Mouse (Mus musculus): Measurements from ENCODE around the gene Sik3.

The Sik3 gene

DNA sequence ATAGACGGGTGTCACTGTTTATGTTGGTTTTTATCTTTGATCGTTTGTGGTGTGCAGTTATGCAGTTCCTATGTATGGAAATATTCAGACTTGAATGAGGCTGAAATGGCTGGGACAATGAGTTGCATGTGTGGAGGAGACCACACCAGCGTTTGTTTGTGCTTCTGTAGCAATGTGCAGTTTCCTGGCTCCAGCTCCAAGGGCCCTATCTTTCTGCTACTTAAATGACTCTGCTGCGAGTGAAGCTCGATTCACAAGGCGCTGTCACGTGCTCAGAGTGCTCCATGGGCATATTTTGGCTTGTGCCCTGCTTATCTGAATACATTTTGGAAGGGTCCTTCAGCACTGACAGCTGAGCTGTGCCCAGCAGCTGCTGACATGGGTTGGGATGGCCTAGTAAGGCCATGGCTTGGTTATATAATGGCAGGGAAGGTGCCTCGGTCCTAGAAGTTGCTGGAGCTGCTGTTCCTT lies 2.5 kb downstream of the Sik3 start:
- DNase-seq (ENCODE audit: inconsistent age in 2 of 2, low spot score in 1 of 2), result peak; percentile 66 to 90

GRCm38 (mm10) chr9:46015831-46016230 lies 3.2 kb downstream of the Sik3 start:
- DNase-seq (ENCODE audit: inconsistent age in 2 of 2, low spot score in 1 of 2), result peak; percentile 50 to 77

DNA sequence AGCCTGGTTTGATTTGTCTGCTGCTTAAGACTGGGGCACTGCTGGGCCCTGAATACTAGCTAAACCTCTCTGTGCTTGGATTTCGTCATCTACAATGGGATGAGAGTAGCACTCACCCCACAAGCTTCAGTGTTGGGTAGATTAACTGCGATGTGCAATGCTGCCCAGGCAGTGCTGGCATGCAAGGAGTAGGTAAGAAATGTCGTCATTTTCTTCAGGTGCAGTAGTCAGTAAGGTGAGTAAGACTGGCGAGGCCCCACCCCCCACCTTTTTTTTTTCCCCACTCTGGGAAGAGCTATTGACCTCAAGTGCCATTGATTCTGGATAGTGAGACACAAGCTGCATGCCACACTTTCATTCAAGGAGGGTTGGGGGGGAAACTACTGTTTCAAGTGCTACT lies 3.8 kb downstream of the Sik3 start:
- peak in 1 of 2 experiments; percentile 40 for DNase-seq (ENCODE audit: inconsistent age in 2 of 2, low spot score in 1 of 2)

GRCm38 (mm10) chr9:46018316-46018715 lies 5.7 kb downstream of the Sik3 start:
- peak in 1 of 2 experiments; percentile 55 for DNase-seq (ENCODE audit: inconsistent age in 2 of 2, low spot score in 1 of 2)

- DNase-seq (ENCODE audit: inconsistent age in 2 of 2, low spot score in 1 of 2), result peak in 1 of 2 experiments; percentile 26
Observed at GRCm38 (mm10) chr9:46019975-46020374, 7.4 kb downstream of the Sik3 start.

- DNase-seq (ENCODE audit: inconsistent age in 2 of 2, low spot score in 1 of 2), result peak in 1 of 2 experiments; percentile 77
Observed at GRCm38 (mm10) chr9:46023591-46023990, 11.0 kb downstream of the Sik3 start.

- DNase-seq (ENCODE audit: inconsistent age in 2 of 2, low spot score in 1 of 2), result no peak
Observed at GRCm38 (mm10) chr9:46026058-46026849, 13.6 kb downstream of the Sik3 start.

GRCm38 (mm10) chr9:46027994-46028393 lies 15.4 kb downstream of the Sik3 start:
- DNase-seq (ENCODE audit: inconsistent age in 2 of 2, low spot score in 1 of 2), result no peak

GRCm38 (mm10) chr9:46029534-46029933 lies 16.9 kb downstream of the Sik3 start:
- no peak for DNase-seq (ENCODE audit: inconsistent age in 2 of 2, low spot score in 1 of 2)

DNA sequence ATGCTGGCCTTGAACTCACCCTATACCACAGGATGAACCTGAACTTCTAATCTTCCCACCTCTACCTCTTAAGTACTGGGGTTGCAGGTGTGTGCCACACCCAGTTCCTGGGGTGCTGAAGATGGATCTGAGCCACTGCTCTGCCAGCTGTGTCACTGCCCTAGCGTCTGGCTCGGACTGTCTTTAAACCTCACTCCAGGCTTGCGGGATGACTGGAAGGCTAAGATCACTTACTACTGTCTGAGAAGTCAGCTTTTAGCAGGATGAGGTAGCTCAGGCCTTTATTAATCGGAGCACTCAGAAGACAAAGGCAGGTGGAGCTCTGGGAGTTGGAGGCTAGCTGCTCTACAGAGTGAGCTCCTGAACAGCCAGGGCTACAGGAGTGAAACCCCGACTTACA lies 17.6 kb downstream of the Sik3 start:
- DNase-seq (ENCODE audit: inconsistent age in 2 of 2, low spot score in 1 of 2), result no peak

- DNase-seq (ENCODE audit: inconsistent age in 2 of 2, low spot score in 1 of 2), result no peak
Observed at GRCm38 (mm10) chr9:46030968-46031367, 18.3 kb downstream of the Sik3 start.

- DNase-seq (ENCODE audit: inconsistent age in 2 of 2, low spot score in 1 of 2), result no peak
Observed at GRCm38 (mm10) chr9:46032190-46032589, 19.6 kb downstream of the Sik3 start.

- no peak for DNase-seq (ENCODE audit: inconsistent age in 2 of 2, low spot score in 1 of 2)
Observed at GRCm38 (mm10) chr9:46033058-46033457, 20.4 kb downstream of the Sik3 start.

DNA sequence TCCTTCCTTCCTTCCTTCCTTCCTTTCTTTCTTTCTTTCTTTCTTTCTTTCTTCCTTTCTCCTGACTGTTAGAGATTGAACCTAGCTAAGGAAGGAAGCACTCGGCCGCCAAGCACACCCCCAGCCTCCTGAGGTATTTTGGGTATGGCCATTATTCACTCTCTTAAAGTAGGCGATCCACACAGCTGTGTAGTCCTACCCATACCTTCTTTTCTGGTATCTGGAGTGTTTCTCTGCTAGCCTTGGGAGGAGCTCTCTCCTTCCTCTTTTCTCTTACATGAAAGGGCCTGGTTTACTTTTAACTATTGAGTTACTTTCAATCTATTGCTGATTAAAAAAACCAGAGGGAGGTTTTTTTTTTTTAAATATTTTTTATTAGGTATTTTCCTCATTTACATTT lies 21.2 kb downstream of the Sik3 start:
- DNase-seq (ENCODE audit: inconsistent age in 2 of 2, low spot score in 1 of 2), result no peak

GRCm38 (mm10) chr9:46035290-46035871 lies 22.8 kb downstream of the Sik3 start:
- peak in 1 of 2 experiments; percentile 81 for DNase-seq (ENCODE audit: inconsistent age in 2 of 2, low spot score in 1 of 2)

GRCm38 (mm10) chr9:46036881-46037280 lies 24.3 kb downstream of the Sik3 start:
- DNase-seq (ENCODE audit: inconsistent age in 2 of 2, low spot score in 1 of 2), result peak in 1 of 2 experiments; percentile 65

DNA sequence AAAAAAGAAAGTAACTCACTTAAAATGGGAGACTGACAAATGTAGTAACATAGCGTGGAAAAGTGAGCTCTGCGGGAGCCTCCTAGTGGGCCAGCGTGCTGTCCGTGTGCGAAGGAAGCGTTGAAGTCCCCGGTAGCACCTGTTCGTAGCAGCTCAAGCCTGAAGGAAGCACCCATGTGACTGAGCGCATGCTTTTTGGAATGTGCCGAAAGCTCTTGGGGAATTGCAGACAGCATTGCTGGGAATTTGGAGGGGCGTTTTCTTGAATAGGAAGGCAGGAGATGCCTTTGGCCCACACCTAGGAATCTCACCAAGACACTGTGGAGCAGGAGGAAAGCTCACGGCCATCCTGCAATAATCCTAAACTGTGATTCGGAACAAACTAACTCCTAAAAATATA lies 26.2 kb downstream of the Sik3 start:
- DNase-seq (ENCODE audit: inconsistent age in 2 of 2, low spot score in 1 of 2), result no peak

GRCm38 (mm10) chr9:46041186-46041585 lies 28.6 kb downstream of the Sik3 start:
- DNase-seq (ENCODE audit: inconsistent age in 2 of 2, low spot score in 1 of 2), result no peak

DNA sequence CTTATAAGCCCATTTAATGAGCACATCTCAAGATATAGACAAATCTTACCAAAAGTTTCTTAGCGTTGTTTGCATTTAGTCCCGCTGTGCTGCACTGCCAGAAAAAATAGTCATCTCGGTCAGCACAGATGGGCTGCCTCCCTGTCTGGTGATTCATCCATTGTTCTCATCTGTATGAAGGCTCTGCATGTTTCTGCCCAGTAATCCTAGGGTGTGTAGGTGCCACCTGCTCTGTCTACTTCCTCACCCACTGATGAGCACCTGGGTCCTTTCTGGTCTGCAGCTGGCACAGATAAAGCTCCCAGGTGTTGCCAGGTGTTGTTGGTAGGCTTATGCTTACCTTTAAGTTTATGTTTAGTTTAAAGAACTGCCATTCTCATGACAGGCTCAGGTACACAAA lies 29.8 kb downstream of the Sik3 start:
- no peak for DNase-seq (ENCODE audit: inconsistent age in 2 of 2, low spot score in 1 of 2)

DNA sequence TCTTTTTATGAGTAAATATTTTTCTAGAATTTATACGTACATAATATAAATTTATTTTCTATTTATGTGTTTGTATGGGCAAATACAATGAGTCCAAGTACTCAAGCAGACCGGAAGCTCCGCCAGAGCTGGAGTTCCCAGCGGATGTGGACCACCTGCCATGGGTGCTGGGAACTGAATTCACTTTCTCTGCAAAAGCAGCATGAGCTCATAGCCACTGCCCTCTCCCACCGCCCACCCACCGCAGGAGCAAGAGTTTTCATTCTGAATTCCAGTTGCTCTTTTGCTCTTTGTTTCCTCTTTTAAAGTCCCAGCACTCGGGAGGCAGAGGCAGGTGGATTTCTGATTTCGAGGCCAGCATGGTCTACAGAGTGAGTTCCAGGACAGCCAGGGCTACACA lies 31.0 kb downstream of the Sik3 start:
- DNase-seq (ENCODE audit: inconsistent age in 2 of 2, low spot score in 1 of 2), result no peak

DNA sequence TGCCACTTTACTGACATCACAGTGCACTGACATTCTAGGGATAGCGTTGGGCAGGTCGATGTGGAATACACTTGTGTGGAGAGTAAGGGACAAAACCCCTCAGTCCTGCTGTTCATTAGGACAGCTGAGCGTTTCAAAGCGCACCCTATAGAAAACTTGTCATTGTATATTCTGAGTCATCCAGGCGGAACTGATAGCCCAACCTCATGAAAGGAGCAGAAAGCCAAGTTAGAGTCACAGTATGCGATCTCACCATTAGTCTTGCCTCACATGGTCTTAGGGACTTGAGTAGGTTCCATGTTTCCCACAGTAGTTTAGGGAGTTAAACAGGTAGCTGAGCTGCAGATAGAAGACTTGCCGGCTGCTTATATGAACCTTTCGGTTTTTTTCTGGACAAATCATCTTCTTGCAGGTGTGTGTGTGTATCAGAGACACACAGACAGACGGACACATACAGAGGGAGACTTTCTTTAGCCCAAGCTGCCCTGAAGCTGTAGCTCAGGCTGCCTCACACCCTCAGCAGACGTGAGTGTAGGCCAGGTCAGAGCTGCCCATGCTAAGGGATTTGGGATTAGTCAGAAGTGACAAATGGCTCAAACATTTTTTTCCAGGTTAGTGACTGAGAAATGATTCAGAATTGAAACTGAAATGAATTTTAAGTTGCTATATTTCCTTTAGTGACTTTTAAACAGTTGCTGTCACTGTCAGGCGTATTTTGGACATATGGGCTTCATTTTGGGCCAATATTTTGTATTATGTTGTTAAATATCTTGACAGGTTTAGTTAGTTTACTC lies 34.3 kb downstream of the Sik3 start:
- peak in 1 of 2 experiments; percentile 60 for DNase-seq (ENCODE audit: inconsistent age in 2 of 2, low spot score in 1 of 2)

DNA sequence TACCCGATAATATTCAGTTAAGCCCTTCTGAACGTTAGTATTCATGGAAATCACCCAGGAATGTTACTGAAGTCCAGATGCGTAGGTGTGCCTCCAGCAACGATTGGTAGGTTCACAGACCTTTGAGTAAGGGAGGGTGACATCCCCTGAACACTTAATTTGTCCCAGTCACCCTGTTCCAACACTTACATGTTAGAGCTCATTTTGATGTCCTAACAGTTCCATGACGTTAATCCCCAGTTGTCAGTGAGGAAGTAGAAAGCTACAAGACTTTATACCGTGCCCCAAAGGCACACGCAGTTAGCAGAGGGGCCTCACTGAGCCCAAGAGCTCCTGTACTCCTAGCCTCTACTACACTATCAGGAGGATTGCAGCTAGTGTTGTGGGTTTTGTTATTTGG lies 36.9 kb downstream of the Sik3 start:
- no peak for DNase-seq (ENCODE audit: inconsistent age in 2 of 2, low spot score in 1 of 2)
